Mouse (Mus musculus): Measurements from ENCODE around the gene Myl7. TPM values are rescaled to one million over a fixed set of nuclear protein-coding genes. Genes with fewer than 3 reads are reported as not detected.
"Not testable (repeated sequence)": the region's sequence is repeated elsewhere in the genome, so short reads cannot be mapped to it uniquely, and the experiment has no call there.

The Myl7 gene
- polyA plus RNA-seq (2012; rRNA removed), result 19.3 and 68.0 TPM in 2 replicates

- H3K4me1 ChIP-seq (replicated peaks; ENCODE audit: control insufficient read depth, insufficient read depth, low read length), result peaks cover 5% of the 10 kb centered on the region; the same call in 1 of the 2 replicates
- H3K27ac ChIP-seq (ENCODE audit: control insufficient read depth, insufficient read depth, low read length), result no peak within 1 kb of the TSS
- H3K36me3 ChIP-seq (ENCODE audit: control insufficient read depth, insufficient read depth, low read length), result no peaks in the 10 kb centered on the region
- no peak for DNase-seq
- no peaks in the 10 kb centered on the region for H3K27me3 ChIP-seq (ENCODE audit: control insufficient read depth, insufficient read depth, low read length)
- TF ChIP-seq POLR2A (IDR thresholded peaks at IDR 0.05; ENCODE audit: control insufficient read depth, extremely low read depth, insufficient read depth, low read length, poor library complexity), result no peak
- TF ChIP-seq CTCF (IDR thresholded peaks at IDR 0.05; ENCODE audit: borderline replicate concordance, control insufficient read depth, extremely low read depth, insufficient read depth, low read length, poor library complexity), result no peak
- 82% methylated on average over 5 of the region's 5 CpGs for WGBS
- H3K4me3 ChIP-seq (ENCODE audit: control insufficient read depth, insufficient read depth, low read length), result no peak within 1 kb of the TSS
Measured at GRCm38 (mm10) chr11:5898531-5898930, at the start of gene Myl7. Gene Myl7 (minus strand): TSS chr11:5898782.

DNA sequence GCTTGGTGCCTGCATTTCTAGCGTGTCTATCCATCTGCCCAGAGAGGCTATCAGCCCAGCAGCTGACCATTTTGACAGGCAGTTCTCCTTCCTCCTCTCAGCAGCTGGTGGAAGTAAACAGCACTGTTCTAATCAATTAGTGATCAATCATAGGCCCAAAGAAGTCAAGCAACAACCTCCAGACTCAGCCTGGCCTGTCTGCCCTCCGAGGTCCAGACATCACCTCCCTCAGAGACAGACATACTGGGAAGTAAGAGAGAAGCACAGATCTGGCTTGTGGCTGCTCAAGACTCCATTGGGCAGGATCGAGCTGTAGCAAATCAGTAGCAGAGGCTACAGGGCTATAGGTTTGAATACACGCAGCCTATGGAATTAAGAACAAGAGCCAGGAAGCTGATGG lies 49.2 kb upstream of the Myl7 start:
- no peaks in the 10 kb centered on the region for H3K36me3 ChIP-seq (ENCODE audit: control insufficient read depth, insufficient read depth, low read length)
- TF ChIP-seq POLR2A (IDR thresholded peaks at IDR 0.05; ENCODE audit: control insufficient read depth, extremely low read depth, insufficient read depth, low read length, poor library complexity) (no peak), CTCF (IDR thresholded peaks at IDR 0.05; ENCODE audit: borderline replicate concordance, control insufficient read depth, extremely low read depth, insufficient read depth, low read length, poor library complexity) (no peak)
- no peak for DNase-seq
- H3K4me1 ChIP-seq (replicated peaks; ENCODE audit: control insufficient read depth, insufficient read depth, low read length), result no peaks in the 10 kb centered on the region
- H3K27ac ChIP-seq (ENCODE audit: control insufficient read depth, insufficient read depth, low read length), result no peak overlapping the region
- H3K27me3 ChIP-seq (ENCODE audit: control insufficient read depth, insufficient read depth, low read length), result no peaks in the 10 kb centered on the region
- H3K4me3 ChIP-seq (ENCODE audit: control insufficient read depth, insufficient read depth, low read length), result no peak overlapping the region
- WGBS, result 95% methylated on average over 4 of the region's 4 CpGs

- 60% methylated on average over 2 of the region's 2 CpGs for WGBS
- DNase-seq, result no peak
- TF ChIP-seq CTCF (IDR thresholded peaks at IDR 0.05; ENCODE audit: borderline replicate concordance, control insufficient read depth, extremely low read depth, insufficient read depth, low read length, poor library complexity) (no peak), POLR2A (IDR thresholded peaks at IDR 0.05; ENCODE audit: control insufficient read depth, extremely low read depth, insufficient read depth, low read length, poor library complexity) (no peak)
Measured at GRCm38 (mm10) chr11:5945096-5945495, 46.5 kb upstream of the Myl7 start.

GRCm38 (mm10) chr11:5942966-5943365 lies 44.4 kb upstream of the Myl7 start:
- Histone ChIP-seq H3K36me3 (ENCODE audit: control insufficient read depth, insufficient read depth, low read length) (no peaks in the 10 kb centered on the region), H3K27ac (ENCODE audit: control insufficient read depth, insufficient read depth, low read length) (no peak overlapping the region), H3K27me3 (ENCODE audit: control insufficient read depth, insufficient read depth, low read length) (no peaks in the 10 kb centered on the region), H3K4me1 (replicated peaks; ENCODE audit: control insufficient read depth, insufficient read depth, low read length) (no peaks in the 10 kb centered on the region), H3K4me3 (ENCODE audit: control insufficient read depth, insufficient read depth, low read length) (no peak overlapping the region)
- DNase-seq, result no peak
- no peak for TF ChIP-seq CTCF (IDR thresholded peaks at IDR 0.05; ENCODE audit: borderline replicate concordance, control insufficient read depth, extremely low read depth, insufficient read depth, low read length, poor library complexity)
- no peak for TF ChIP-seq POLR2A (IDR thresholded peaks at IDR 0.05; ENCODE audit: control insufficient read depth, extremely low read depth, insufficient read depth, low read length, poor library complexity)
- WGBS, result 96% methylated on average over 6 of the region's 6 CpGs

More at GRCm38 (mm10) chr11:5945096-5945495, 46.5 kb upstream of the Myl7 start:
- no peaks in the 10 kb centered on the region for H3K36me3 ChIP-seq (ENCODE audit: control insufficient read depth, insufficient read depth, low read length)
- H3K27ac ChIP-seq (ENCODE audit: control insufficient read depth, insufficient read depth, low read length), result no peak overlapping the region
- no peaks in the 10 kb centered on the region for H3K27me3 ChIP-seq (ENCODE audit: control insufficient read depth, insufficient read depth, low read length)
- H3K4me3 ChIP-seq (ENCODE audit: control insufficient read depth, insufficient read depth, low read length), result no peak overlapping the region
- H3K4me1 ChIP-seq (replicated peaks; ENCODE audit: control insufficient read depth, insufficient read depth, low read length), result no peaks in the 10 kb centered on the region

DNA sequence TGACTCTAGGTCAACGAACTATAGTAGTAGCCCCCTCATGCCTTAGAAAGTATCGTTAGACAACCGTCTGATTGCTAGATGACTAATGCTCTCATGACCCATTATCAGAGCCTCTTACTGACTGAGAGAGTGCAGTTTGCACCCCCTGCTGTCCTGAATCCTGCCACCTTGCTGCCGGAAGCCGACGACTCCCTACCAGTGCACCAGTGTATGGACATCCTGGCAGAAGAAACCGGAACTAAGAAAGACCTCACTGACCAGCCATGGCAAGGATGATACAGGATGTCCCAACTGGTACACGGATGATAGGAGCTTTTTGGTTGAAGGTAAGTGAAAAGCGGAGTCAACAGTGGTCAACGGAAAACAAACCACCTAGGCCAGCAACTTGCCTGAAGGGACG lies 35.9 kb upstream of the Myl7 start:
- whole genome bisulfite sequencing, result 98% methylated on average over 11 of the region's 11 CpGs
- H3K27ac ChIP-seq (ENCODE audit: control insufficient read depth, insufficient read depth, low read length); H3K4me1 ChIP-seq (replicated peaks; ENCODE audit: control insufficient read depth, insufficient read depth, low read length); H3K4me3 ChIP-seq (ENCODE audit: control insufficient read depth, insufficient read depth, low read length); H3K27me3 ChIP-seq (ENCODE audit: control insufficient read depth, insufficient read depth, low read length); H3K36me3 ChIP-seq (ENCODE audit: control insufficient read depth, insufficient read depth, low read length); DNase-seq: not testable (repeated sequence)

DNA sequence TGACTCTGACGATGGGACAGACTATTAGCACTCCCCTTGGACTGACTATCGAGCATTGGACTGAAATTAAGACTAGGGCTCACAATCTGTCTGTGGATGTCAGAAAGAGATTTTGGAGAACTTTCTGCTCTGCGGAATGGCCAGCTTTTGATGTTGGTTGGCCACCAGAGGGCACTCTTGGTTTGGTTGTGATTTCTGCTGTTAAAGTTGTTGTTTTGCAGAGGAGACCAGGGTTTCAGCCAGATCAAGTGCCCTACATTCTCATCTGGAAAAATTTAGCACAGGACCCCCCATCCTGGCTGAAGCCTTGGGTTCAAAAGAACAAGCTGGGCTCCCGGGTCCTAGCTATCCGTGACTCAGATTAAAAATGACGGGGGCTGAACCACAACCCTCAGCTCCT lies 33.4 kb upstream of the Myl7 start:
- 96% methylated on average over 6 of the region's 6 CpGs for WGBS
- H3K4me3 ChIP-seq (ENCODE audit: control insufficient read depth, insufficient read depth, low read length); H3K36me3 ChIP-seq (ENCODE audit: control insufficient read depth, insufficient read depth, low read length); H3K4me1 ChIP-seq (replicated peaks; ENCODE audit: control insufficient read depth, insufficient read depth, low read length); H3K27me3 ChIP-seq (ENCODE audit: control insufficient read depth, insufficient read depth, low read length); H3K27ac ChIP-seq (ENCODE audit: control insufficient read depth, insufficient read depth, low read length): not testable (repeated sequence)
- DNase-seq, result peak; percentile 31

- no peak for TF ChIP-seq CTCF (IDR thresholded peaks at IDR 0.05; ENCODE audit: borderline replicate concordance, control insufficient read depth, extremely low read depth, insufficient read depth, low read length, poor library complexity)
- no peak for TF ChIP-seq POLR2A (IDR thresholded peaks at IDR 0.05; ENCODE audit: control insufficient read depth, extremely low read depth, insufficient read depth, low read length, poor library complexity)
- no peak overlapping the region for H3K27ac ChIP-seq (ENCODE audit: control insufficient read depth, insufficient read depth, low read length)
- no peak for DNase-seq
- no peak overlapping the region for H3K4me3 ChIP-seq (ENCODE audit: control insufficient read depth, insufficient read depth, low read length)
- H3K27me3 ChIP-seq (ENCODE audit: control insufficient read depth, insufficient read depth, low read length), result no peaks in the 10 kb centered on the region
- 86% methylated on average over 1 of the region's 1 CpGs for WGBS
- no peaks in the 10 kb centered on the region for H3K36me3 ChIP-seq (ENCODE audit: control insufficient read depth, insufficient read depth, low read length)
- no peaks in the 10 kb centered on the region for H3K4me1 ChIP-seq (replicated peaks; ENCODE audit: control insufficient read depth, insufficient read depth, low read length)
Measured at GRCm38 (mm10) chr11:5930578-5930977, 32.0 kb upstream of the Myl7 start.
